9 mouse cellular contexts compared by ENCODE assay signal in genomic region chr1:14464788-14465482, GRCm38 (mm10).
DNase-seq lines count a peak whose midpoint lies in the region; ATAC-seq and TF ChIP-seq lines count a peak whose summit lies in the region.
"Had no signal": no experiment of that assay in that cellular context is flagged by ENCODE, and none has a peak within 500 bp of the region (broad histone marks: within the 10 kb centered on the region; RNA-seq: fewer than 3 reads in every experiment).

No protein-coding gene starts in this region.

- TF ChIP-seq CTCF in lung, adult 2 months (IDR thresholded peaks at IDR 0.05; ENCODE audit: insufficient read depth, low read length), result no peak

- no peaks in the 10 kb centered on the region for H3K36me3 ChIP-seq in lung, embryonic 15.5 days
- H3K36me3 ChIP-seq in hindbrain, embryonic 15.5 days, result no peaks in the 10 kb centered on the region
- no peaks in the 10 kb centered on the region for H3K36me3 ChIP-seq in limb, embryonic 13.5 days
- H3K36me3 ChIP-seq: limb, embryonic 15.5 days had no signal

- DNase-seq in lung, adult 2 months, result no peak
- DNase-seq in embryo, embryonic 10.5 days (ENCODE audit: low spot score), result peak; percentile 60
- DNase-seq in ovary, postnatal 10 days (ENCODE audit: low spot score), result no peak
- no peak for DNase-seq in adrenal gland, adult (ENCODE audit: inconsistent age in 2 of 2, low spot score in 1 of 2)
- DNase-seq in left cerebral cortex, adult 9 months (ENCODE audit: low spot score in 2 of 2), result no peak

- no peak overlapping the region for H3K9ac ChIP-seq in lung, embryonic 15.5 days
- H3K9ac ChIP-seq in hindbrain, embryonic 15.5 days, result no peak overlapping the region
- no peak overlapping the region for H3K9ac ChIP-seq in limb, embryonic 13.5 days
- H3K9ac ChIP-seq: limb, embryonic 15.5 days had no signal

- H3K27ac ChIP-seq in lung, embryonic 15.5 days, result no peak overlapping the region
- no peak overlapping the region for H3K27ac ChIP-seq in hindbrain, embryonic 15.5 days (replicated peaks)
- no peak overlapping the region for H3K27ac ChIP-seq in limb, embryonic 13.5 days
- H3K27ac ChIP-seq: limb, embryonic 15.5 days had no signal

- TF ChIP-seq POLR2A in lung, adult 2 months (IDR thresholded peaks at IDR 0.05; ENCODE audit: borderline replicate concordance, extremely low read depth, low read depth, low read length), result no peak

- H3K27me3 ChIP-seq in lung, embryonic 15.5 days, result no peaks in the 10 kb centered on the region
- no peaks in the 10 kb centered on the region for H3K27me3 ChIP-seq in hindbrain, embryonic 15.5 days
- H3K27me3 ChIP-seq in limb, embryonic 13.5 days, result no peaks in the 10 kb centered on the region
- H3K27me3 ChIP-seq: limb, embryonic 15.5 days had no signal

- WGBS in lung, embryonic 15.5 days, result 14% methylated on average over 5 of the region's 5 CpGs
- WGBS in lung, adult 2 months, result 21% methylated on average over 5 of the region's 5 CpGs
- WGBS in hindbrain, embryonic 15.5 days, result 25% methylated on average over 5 of the region's 5 CpGs
- WGBS in limb, embryonic 13.5 days, result 17% methylated on average over 5 of the region's 5 CpGs

- H3K4me3 ChIP-seq in lung, embryonic 15.5 days, result no peak overlapping the region
- H3K4me3 ChIP-seq in lung, adult 2 months (replicated peaks; ENCODE audit: extremely low read depth, low read depth, low read length), result no peak overlapping the region
- H3K4me3 ChIP-seq in hindbrain, embryonic 15.5 days, result no peak overlapping the region
- H3K4me3 ChIP-seq in limb, embryonic 13.5 days, result no peak overlapping the region
- H3K4me3 ChIP-seq: limb, embryonic 15.5 days had no signal

- no peaks in the 10 kb centered on the region for H3K9me3 ChIP-seq in lung, embryonic 15.5 days
- H3K9me3 ChIP-seq in hindbrain, embryonic 15.5 days, result no peaks in the 10 kb centered on the region
- H3K9me3 ChIP-seq in limb, embryonic 13.5 days, result no peaks in the 10 kb centered on the region
- H3K9me3 ChIP-seq: limb, embryonic 15.5 days had no signal

- ATAC-seq in lung, embryonic 15.5 days (ENCODE audit: borderline replicate concordance, extremely low read depth, low FRiP score, low TSS enrichment), result peak; percentile 76; the same call in 1 of the 2 replicates
- ATAC-seq in hindbrain, embryonic 15.5 days (ENCODE audit: low FRiP score, low read depth), result peak; percentile 38; the same call in 1 of the 2 replicates
- ATAC-seq in limb, embryonic 13.5 days (ENCODE audit: low FRiP score, low read depth), result peak; percentile 71

- no peak overlapping the region for H3K4me2 ChIP-seq in lung, embryonic 15.5 days
- H3K4me2 ChIP-seq in hindbrain, embryonic 15.5 days, result no peak overlapping the region
- H3K4me2 ChIP-seq in limb, embryonic 13.5 days (replicated peaks), result no peak overlapping the region
- H3K4me2 ChIP-seq: limb, embryonic 15.5 days had no signal

- H3K4me1 ChIP-seq in lung, embryonic 15.5 days, result peaks cover 4% of the 10 kb centered on the region; the same call in 1 of the 2 replicates
- H3K4me1 ChIP-seq in lung, adult 2 months (ENCODE audit: control insufficient read depth, insufficient read depth, low read length), result no peaks in the 10 kb centered on the region
- H3K4me1 ChIP-seq in hindbrain, embryonic 15.5 days (replicated peaks), result no peaks in the 10 kb centered on the region
- H3K4me1 ChIP-seq in limb, embryonic 13.5 days, result peaks cover 20% of the 10 kb centered on the region
